Mouse (Mus musculus) spleen, adult 12 weeks (tissue): ENCODE measurements around the gene Clec2e.
A peak's percentile ranks its signal among the peaks of the same experiment; 100 is the strongest.

ENCODE experiments used
- DNase-seq: peaks from one replicate; pipeline ENCODE4 v3.0.0; 2022; ENCODE audit warnings: low spot score

The Clec2e gene

GRCm38 (mm10) chr6:129058013-129058412, 42.7 kb downstream of the Clec2e start:
- no peak for DNase-seq

DNA sequence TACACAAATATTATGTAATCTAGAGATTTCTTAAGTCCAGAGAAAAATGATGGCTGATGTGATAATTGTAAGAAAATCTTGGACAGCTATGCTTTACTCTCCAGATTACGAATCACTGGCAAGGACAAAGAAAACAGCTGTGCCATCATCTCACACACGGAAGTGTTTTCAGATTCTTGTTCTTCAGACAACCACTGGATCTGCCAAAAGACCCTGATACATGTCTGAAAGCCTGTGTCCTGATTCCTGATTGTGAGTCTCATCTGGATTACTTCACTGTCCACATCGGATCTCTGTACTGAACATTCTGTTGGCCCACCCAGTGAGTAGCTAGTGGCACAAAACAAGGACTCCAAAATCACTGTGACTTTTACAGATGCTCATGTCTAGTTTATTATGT, 44.5 kb downstream of the Clec2e start:
- DNase-seq: no peak

DNA sequence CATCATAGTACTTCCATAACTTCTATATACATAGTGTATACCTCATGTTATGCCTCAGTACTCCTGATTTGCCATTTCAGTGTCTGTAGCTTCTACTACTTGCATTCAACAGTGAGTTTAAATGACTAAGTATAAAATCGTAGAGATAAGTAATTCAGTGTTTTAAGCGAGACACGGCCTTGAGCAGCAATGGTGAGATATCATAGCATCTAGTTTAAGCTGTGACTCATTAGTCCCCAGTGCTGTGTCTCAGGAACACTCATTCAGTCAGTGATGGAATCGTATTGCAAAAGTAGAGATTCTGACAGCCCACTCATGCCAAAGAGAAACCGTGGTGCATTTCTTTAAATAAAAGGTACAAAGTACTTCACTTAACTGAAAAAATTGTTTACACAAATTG, 49.0 kb downstream of the Clec2e start:
- DNase-seq: no peak

DNA sequence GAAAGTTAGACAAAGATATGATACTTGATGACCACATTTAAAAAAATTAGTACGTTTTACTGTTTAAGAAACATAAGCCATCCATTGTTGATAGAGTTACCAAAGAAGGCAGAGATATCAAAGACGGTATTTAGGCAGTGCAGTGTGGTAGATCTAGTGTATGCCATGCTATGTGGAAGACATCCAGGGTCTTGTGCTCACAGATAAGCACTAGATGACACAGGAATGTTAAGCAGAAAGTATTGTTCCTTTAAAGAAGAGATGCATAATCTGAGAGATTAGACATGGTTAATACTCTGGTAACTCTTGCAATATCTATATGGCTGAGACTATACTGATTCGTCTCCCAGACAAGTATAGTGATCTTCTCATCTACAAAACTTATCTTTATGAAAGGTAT, 49.6 kb downstream of the Clec2e start:
- DNase-seq: no peak

- no peak for DNase-seq
Measured at GRCm38 (mm10) chr6:129049596-129050251, 51.0 kb downstream of the Clec2e start.

DNA sequence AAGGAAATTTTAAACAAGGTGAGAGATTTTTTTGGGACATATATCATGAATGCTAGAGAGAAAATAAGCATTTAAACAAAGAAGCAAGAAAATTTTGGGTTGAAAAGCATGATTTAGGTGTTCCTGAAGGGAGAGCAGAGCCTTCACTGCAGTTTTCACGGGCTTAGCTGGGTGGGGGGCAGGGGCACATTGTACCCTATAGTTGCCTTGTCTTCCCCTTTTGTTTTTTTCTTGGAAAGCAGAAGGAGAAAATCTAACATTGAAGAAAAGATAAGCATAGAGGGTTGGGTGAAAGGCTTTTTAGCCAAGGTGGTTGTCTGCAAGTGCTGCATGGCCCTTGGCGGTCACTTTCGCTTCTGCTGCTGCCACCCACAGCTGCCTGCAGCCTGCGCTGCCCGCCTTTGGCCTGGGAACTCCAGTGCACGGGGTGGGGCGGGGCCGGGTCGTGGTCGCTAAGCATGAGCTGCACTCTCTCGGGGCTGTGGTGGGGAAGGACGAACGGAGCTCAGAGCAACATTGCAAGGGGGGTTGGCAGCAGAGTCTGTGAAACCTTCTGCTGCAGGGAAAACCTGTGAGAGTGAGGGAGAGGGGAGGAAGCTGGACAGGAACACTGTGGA, 51.7 kb downstream of the Clec2e start:
- DNase-seq: peak; percentile 46

DNA sequence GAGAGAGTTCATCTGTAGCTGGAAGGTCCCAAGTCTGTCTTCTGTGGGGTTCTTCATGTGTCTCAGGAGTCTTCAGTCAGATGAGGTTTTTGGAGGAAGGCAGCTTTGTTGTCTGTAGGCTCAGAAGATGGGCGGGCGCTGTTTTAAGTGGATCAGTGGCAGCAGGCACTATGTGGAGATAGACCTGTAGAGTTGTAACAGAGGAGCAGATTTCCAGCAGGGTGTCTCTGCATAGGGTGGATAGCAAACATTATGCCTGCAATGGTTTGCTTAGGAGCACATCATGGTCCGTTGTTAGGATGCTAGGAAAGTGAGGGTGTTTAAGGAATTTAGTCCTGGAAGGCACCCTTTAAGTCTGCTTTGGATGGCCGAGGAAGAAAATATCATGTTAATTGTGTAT, 52.3 kb downstream of the Clec2e start:
- no peak for DNase-seq

- no peak for DNase-seq
Measured at GRCm38 (mm10) chr6:129045601-129046000, 55.1 kb downstream of the Clec2e start, which contains the start of gene Klrb1f. Gene Klrb1f (plus strand): TSS chr6:129045901.

DNA sequence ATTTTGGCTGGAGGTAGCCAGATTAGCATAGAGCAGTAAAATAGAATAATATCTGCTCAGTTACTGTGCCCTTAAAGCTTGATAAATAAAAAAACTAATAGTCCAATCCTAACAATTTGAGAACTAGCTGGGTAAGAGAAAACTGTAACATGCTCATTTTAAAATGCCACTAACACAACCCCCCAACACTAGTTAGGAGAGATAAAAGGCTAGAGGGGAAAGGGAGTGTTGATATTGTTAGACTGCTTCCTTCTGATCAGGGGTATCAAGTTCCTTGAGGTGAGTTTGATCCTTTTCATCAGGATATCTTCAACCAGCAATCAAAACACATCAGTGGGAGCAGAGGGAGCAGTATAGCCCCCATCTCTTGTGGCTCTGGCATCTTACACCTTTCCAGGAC, 58.2 kb downstream of the Clec2e start:
- DNase-seq: no peak
